Mouse (Mus musculus) hindbrain, embryonic 10.5 days (tissue): ENCODE measurements around the gene Zfp628. TPM values are rescaled to one million over a fixed set of nuclear protein-coding genes. Genes with fewer than 3 reads are reported as not detected.
A peak's percentile ranks its signal among the peaks of the same experiment; 100 is the strongest.

Experiments used
- DNase-seq: peaks from one replicate; pipeline ENCODE4 v3.0.0-alpha.2; 2017; ENCODE audit warnings: low spot score
- H3K27ac ChIP-seq: fragments of 300-500 bp; sonication (generic); 2 replicates; pipeline ENCODE4 v1.5.1; 2016; ENCODE audit warnings: mild to moderate bottlenecking, moderate library complexity
- H3K27me3 ChIP-seq: fragments of 300-500 bp; sonication (generic); 2 replicates; pipeline ENCODE4 v1.6.1; 2016; ENCODE audit warnings: mild to moderate bottlenecking; ENCODE audit not compliant: poor library complexity, insufficient read depth, severe bottlenecking
- H3K36me3 ChIP-seq: fragments of 300-500 bp; sonication (generic); 2 replicates; pipeline ENCODE4 v1.6.1; 2016; ENCODE audit warnings: mild to moderate bottlenecking, moderate library complexity
- H3K4me1 ChIP-seq: fragments of 300-500 bp; sonication (generic); replicated peaks from 2 replicates; pipeline ENCODE4 v1.6.1; 2016; ENCODE audit warnings: mild to moderate bottlenecking
- H3K4me3 ChIP-seq: fragments of 300-500 bp; sonication (generic); 2 replicates; pipeline ENCODE4 v1.5.1; 2016; ENCODE audit warnings: mild to moderate bottlenecking, moderate library complexity
- H3K9me3 ChIP-seq: fragments of 300-500 bp; sonication (generic); 2 replicates; pipeline ENCODE4 v1.6.1; 2016; ENCODE audit warnings: mild to moderate bottlenecking, moderate library complexity
- WGBS: fragments of 180-500 bp; shearing (Covaris S2); methylation state at CpG from one replicate; pipeline ENCODE4 v1.1.7; 2016; 5-methylcytosine and 5-hydroxymethylcytosine counted together
- polyA plus RNA-seq: library from polyadenylated mRNA; unstranded; fragments of >200 nt; fragmentation: Nextera tagmentation; extraction: Ambion mirVana; gene quantifications from 2 replicates; pipeline ENCODE4 v1.2.1, GENCODE M21; 2016

The Zfp628 gene
- polyA plus RNA-seq, 1 experiment from 2014 or later, result 6.5 TPM

- Histone ChIP-seq H3K4me1 (no peaks in the 10 kb centered on the region), H3K4me3 (no peak overlapping the region), H3K27ac (no peak overlapping the region), H3K27me3 (no peaks in the 10 kb centered on the region), H3K36me3 (no peaks in the 10 kb centered on the region), H3K9me3 (0 out of 2 replicates have a peak, but pooled peaks cover 4% of the 10 kb centered on the region)
- WGBS, result 29% methylated on average over 10 of the region's 10 CpGs
- no peak for DNase-seq
Observed at GRCm38 (mm10) chr7:4953815-4954445, 38.9 kb downstream of the Zfp628 start.

DNA sequence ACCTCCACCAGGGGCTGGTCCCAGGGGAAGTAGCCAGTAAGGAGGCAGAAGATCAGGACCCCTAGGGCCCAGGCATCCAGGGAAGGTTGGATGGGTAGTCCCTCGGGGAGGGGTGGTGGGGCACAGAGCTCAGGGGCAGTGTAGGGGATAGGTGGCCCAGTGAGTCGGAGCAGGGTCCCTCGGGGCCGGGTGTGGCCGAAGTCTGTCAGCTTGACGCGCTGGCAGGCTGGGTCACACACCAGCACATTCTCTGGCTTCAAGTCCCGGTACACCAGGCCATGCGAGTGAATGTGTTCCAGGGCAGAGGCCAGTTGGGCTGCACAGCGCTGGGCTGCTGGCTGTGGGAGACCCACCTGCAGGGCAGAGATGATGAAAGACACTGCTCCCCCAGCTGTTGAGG, 42.3 kb downstream of the Zfp628 start:
- no peak overlapping the region; the same call in 1 of the 2 replicates for H3K27ac ChIP-seq
- no peaks in the 10 kb centered on the region for H3K27me3 ChIP-seq
- H3K4me3 ChIP-seq, result no peak overlapping the region
- H3K9me3 ChIP-seq, result no peaks in the 10 kb centered on the region
- no peaks in the 10 kb centered on the region for H3K4me1 ChIP-seq
- H3K36me3 ChIP-seq, result no peaks in the 10 kb centered on the region
- WGBS, result 82% methylated on average over 10 of the region's 10 CpGs
- DNase-seq, result no peak

DNA sequence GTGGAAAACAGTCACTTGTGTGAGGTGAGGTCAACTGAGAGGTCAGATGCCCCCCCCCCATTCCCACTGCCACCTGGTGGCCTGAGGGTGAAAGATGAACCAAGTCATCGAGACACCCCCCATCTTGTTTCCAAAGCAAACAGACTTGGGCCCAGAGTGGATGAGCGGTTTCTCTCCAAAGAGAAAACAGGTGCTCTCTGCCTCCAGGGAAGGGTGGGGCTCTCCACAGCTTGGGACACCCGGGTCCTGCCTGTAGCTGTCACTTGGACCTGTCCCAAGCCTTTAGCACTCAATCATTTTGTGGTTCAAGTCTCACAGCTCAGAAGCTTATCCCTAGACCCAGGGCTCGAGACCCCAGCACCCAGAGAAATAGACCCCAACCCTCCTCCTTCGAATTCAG, 48.5 kb downstream of the Zfp628 start:
- no peak overlapping the region for H3K27ac ChIP-seq
- 75% methylated on average over 5 of the region's 5 CpGs for WGBS
- H3K4me3 ChIP-seq, result no peak overlapping the region
- no peaks in the 10 kb centered on the region for H3K9me3 ChIP-seq
- no peaks in the 10 kb centered on the region for H3K36me3 ChIP-seq
- H3K27me3 ChIP-seq, result no peaks in the 10 kb centered on the region
- 0 out of 2 replicates have a peak, but pooled peaks cover 7% of the 10 kb centered on the region for H3K4me1 ChIP-seq
- no peak for DNase-seq

DNA sequence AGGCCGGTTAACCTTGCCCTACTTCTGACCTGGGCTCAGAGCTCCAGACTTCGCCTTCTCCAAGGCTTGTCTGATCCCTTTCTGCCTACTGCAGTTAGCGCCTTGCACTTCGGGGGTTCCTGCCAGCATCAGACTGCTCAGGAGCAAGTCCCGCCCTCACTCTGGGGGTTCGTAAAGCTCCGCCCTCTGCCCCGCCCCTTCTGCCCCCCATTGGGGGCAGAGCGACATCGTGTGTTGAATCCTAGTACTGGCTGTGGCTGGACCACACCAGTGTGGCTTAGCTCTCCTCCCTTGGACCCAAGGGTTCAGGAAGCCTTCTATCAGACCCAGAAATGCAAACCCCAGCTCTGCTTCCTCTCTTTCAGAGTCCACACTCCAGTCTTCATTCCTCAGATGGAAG, 49.3 kb downstream of the Zfp628 start, which contains the start of gene Sbk2:
Gene Sbk2, minus strand, starts transcription at position 135 of the 400 bp plus-strand sequence.
- no peaks in the 10 kb centered on the region for H3K36me3 ChIP-seq
- DNase-seq, result peak; percentile 62
- H3K9me3 ChIP-seq, result 0 out of 2 replicates have a peak, but pooled peaks cover under 1% of the 10 kb centered on the region
- H3K27me3 ChIP-seq, result no peaks in the 10 kb centered on the region
- WGBS, result 9% methylated on average over 10 of the region's 10 CpGs
- peak within 1 kb of the TSS; percentile 18; the same call in 1 of the 2 replicates for H3K4me3 ChIP-seq
- H3K27ac ChIP-seq, result no peak within 1 kb of the TSS
- 0 out of 2 replicates have a peak, but pooled peaks cover 7% of the 10 kb centered on the region for H3K4me1 ChIP-seq

GRCm38 (mm10) chr7:4964988-4965387, 50.0 kb downstream of the Zfp628 start:
- no peaks in the 10 kb centered on the region for H3K36me3 ChIP-seq
- no peak overlapping the region for H3K27ac ChIP-seq
- H3K4me1 ChIP-seq, result 0 out of 2 replicates have a peak, but pooled peaks cover 7% of the 10 kb centered on the region
- no peak for DNase-seq
- 0 out of 2 replicates have a peak, but pooled peaks cover 4% of the 10 kb centered on the region for H3K9me3 ChIP-seq
- H3K4me3 ChIP-seq, result no peak overlapping the region
- 85% methylated on average over 5 of the region's 5 CpGs for WGBS
- no peaks in the 10 kb centered on the region for H3K27me3 ChIP-seq

DNA sequence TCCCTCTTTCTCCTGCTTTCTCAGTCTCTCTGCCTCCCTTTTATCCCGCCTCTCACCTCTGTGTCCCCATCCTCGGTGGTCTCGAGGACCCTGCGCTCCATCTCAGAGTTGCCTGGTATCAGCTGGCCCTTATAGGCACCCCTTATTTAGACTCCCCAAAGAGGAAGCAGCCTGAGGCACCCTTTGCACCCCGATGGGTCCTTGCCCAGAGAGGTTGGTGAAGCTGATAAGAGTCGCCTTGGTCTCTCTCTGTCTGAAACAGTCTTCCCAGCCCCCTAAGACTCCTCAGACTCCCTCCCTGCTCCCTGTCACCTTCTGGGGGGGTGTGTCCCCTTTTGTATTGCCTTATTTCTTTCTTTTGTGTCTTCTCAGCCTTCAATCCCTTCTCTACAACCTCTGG, 56.1 kb downstream of the Zfp628 start, which contains the start of gene Sbk3:
Gene Sbk3, minus strand, starts transcription at position 101 of the 400 bp plus-strand sequence.
- 49% methylated on average over 6 of the region's 6 CpGs for WGBS

More for the DNA sequence above, 56.1 kb downstream of the Zfp628 start, which contains the start of gene Sbk3:
- H3K27ac ChIP-seq, result no peak within 1 kb of the TSS; the same call in 1 of the 2 replicates
- no peak for DNase-seq
- H3K4me3 ChIP-seq, result no peak within 1 kb of the TSS
- H3K9me3 ChIP-seq, result 0 out of 2 replicates have a peak, but pooled peaks cover 4% of the 10 kb centered on the region
- no peaks in the 10 kb centered on the region for H3K36me3 ChIP-seq
- H3K27me3 ChIP-seq, result no peaks in the 10 kb centered on the region
- H3K4me1 ChIP-seq, result no peaks in the 10 kb centered on the region; the same call in 1 of the 2 replicates

Other genes with a start within 250 kb of the Zfp628 start
- 131 and 139 TPM in 2 replicates for gene Hspbp1, start 230.1 kb upstream of the Zfp628 start, polyA plus RNA-seq
- gene Brsk1, start 224.6 kb upstream of the Zfp628 start, polyA plus RNA-seq, result 1.7 and 2.8 TPM in 2 replicates
- 0.14 and 0.17 TPM in 2 replicates for gene Tmem150b, start 190.0 kb upstream of the Zfp628 start, polyA plus RNA-seq
- 94.8 and 106 TPM in 2 replicates for gene Kmt5c, start 175.1 kb upstream of the Zfp628 start, polyA plus RNA-seq
- gene Cox6b2, start 162.1 kb upstream of the Zfp628 start, polyA plus RNA-seq, result 40.8 and 46.1 TPM in 2 replicates
- not detected in 2 replicates for gene Fam71e2, start 143.9 kb upstream of the Zfp628 start, polyA plus RNA-seq
- gene Il11, start 132.4 kb upstream of the Zfp628 start, polyA plus RNA-seq, result 0.44 and 0.96 TPM in 2 replicates
- 0.30 TPM in 1 of 2 replicates, not detected in the other for gene Tmem190, start 132.3 kb upstream of the Zfp628 start, polyA plus RNA-seq
- 2.6 and 4.3 TPM in 2 replicates for gene Tmem238, start 125.6 kb upstream of the Zfp628 start, polyA plus RNA-seq
- gene Rpl28, start 122.3 kb upstream of the Zfp628 start, polyA plus RNA-seq, result 378 and 382 TPM in 2 replicates
- gene Ube2s, start 102.6 kb upstream of the Zfp628 start, polyA plus RNA-seq, result 414 and 452 TPM in 2 replicates
- 0.68 and 1.8 TPM in 2 replicates for gene Shisa7, start 70.5 kb upstream of the Zfp628 start, polyA plus RNA-seq
- gene Isoc2b, start 45.0 kb upstream of the Zfp628 start, polyA plus RNA-seq, result 2.6 and 3.3 TPM in 2 replicates
- gene Isoc2a, start 38.1 kb upstream of the Zfp628 start, polyA plus RNA-seq, result 0.73 and 0.82 TPM in 2 replicates
- gene Gm36210, start 8.7 kb upstream of the Zfp628 start, polyA plus RNA-seq, result not detected in 2 replicates
- gene Nat14, start 6.8 kb downstream of the Zfp628 start, polyA plus RNA-seq, result 5.2 and 9.6 TPM in 2 replicates
- gene Ssc5d, start 10.6 kb downstream of the Zfp628 start, polyA plus RNA-seq, result 1.0 and 1.7 TPM in 2 replicates
- gene Sbk2, start 49.2 kb downstream of the Zfp628 start, polyA plus RNA-seq, result not detected in 2 replicates
- 0.10 TPM in 1 of 2 replicates, not detected in the other for gene Sbk3, start 56.0 kb downstream of the Zfp628 start, polyA plus RNA-seq
- 31.8 and 43.1 TPM in 2 replicates for gene Zfp579, start 80.9 kb downstream of the Zfp628 start, polyA plus RNA-seq
- gene Zfp524, start 99.2 kb downstream of the Zfp628 start, polyA plus RNA-seq, result 9.7 and 9.9 TPM in 2 replicates
- 55.2 and 65.1 TPM in 2 replicates for gene Fiz1, start 99.5 kb downstream of the Zfp628 start, polyA plus RNA-seq
- gene Gm44973, start 100.3 kb downstream of the Zfp628 start, polyA plus RNA-seq, result 0.46 TPM in 1 of 2 replicates, not detected in the other
- gene Zfp865, start 105.2 kb downstream of the Zfp628 start, polyA plus RNA-seq, result 6.5 and 9.0 TPM in 2 replicates
- gene Ccdc106, start 105.3 kb downstream of the Zfp628 start, polyA plus RNA-seq, result 5.4 and 7.9 TPM in 2 replicates
- 0.34 TPM in 1 of 2 replicates, not detected in the other for gene 4632433K11Rik, start 118.9 kb downstream of the Zfp628 start, polyA plus RNA-seq
- gene Zfp784, start 123.2 kb downstream of the Zfp628 start, polyA plus RNA-seq, result 3.3 and 3.9 TPM in 2 replicates
- gene Zfp580, start 136.3 kb downstream of the Zfp628 start, polyA plus RNA-seq, result 37.7 and 53.4 TPM in 2 replicates
- 179 and 180 TPM in 2 replicates for gene U2af2, start 146.9 kb downstream of the Zfp628 start, polyA plus RNA-seq
- gene Epn1, start 165.0 kb downstream of the Zfp628 start, polyA plus RNA-seq, result 61.3 and 76.8 TPM in 2 replicates
- gene Rfpl4, start 201.7 kb downstream of the Zfp628 start, polyA plus RNA-seq, result not detected in 2 replicates
- gene Rasl2-9, start 210.7 kb downstream of the Zfp628 start, polyA plus RNA-seq, result 0.32 and 0.69 TPM in 2 replicates
- not detected in 2 replicates for gene Vmn1r55, start 234.5 kb downstream of the Zfp628 start, polyA plus RNA-seq